Mouse (Mus musculus) G1E (cell line): Measurements from ENCODE around the gene Traf5. TPM values are rescaled to one million over a fixed set of nuclear protein-coding genes. Genes with fewer than 3 reads are reported as not detected.
A peak's percentile ranks its signal among the peaks of the same experiment; 100 is the strongest.

Experiments
- ATAC-seq: 2 replicates; pipeline ENCODE4 v1.8.0; 2016; ENCODE audit warnings: mild to moderate bottlenecking; ENCODE audit not compliant: insufficient number of reproducible peaks, poor library complexity, low FRiP score, severe bottlenecking; ENCODE audit errors: extremely low read depth
- DNase-seq: peaks from one replicate; pipeline ENCODE4 v3.0.0; 2012; ENCODE audit warnings: low spot score
- H3K27me3 ChIP-seq: 2 replicates; pipeline ENCODE4 v1.6.1; 2012; ENCODE audit warnings: mild to moderate bottlenecking, low read length, inconsistent platforms; ENCODE audit not compliant: insufficient read depth
- H3K36me3 ChIP-seq: replicated peaks from 2 replicates; pipeline ENCODE3; 2012; ENCODE audit warnings: mild to moderate bottlenecking, inconsistent platforms
- H3K4me1 ChIP-seq: 2 replicates; pipeline ENCODE4 v1.6.1; 2012; ENCODE audit warnings: low read depth, low read length, inconsistent platforms, mixed read lengths; ENCODE audit not compliant: insufficient read depth
- H3K4me3 ChIP-seq: 2 replicates; pipeline ENCODE4 v1.5.1; 2012; ENCODE audit warnings: low read depth, mild to moderate bottlenecking, inconsistent platforms, low read length, moderate library complexity, mixed read lengths
- H3K9me3 ChIP-seq: replicated peaks from 2 replicates; pipeline ENCODE4 v1.6.1; 2012; ENCODE audit warnings: inconsistent platforms
- CTCF ChIP-seq: IDR thresholded peaks from 2 replicates; pipeline ENCODE4 v1.5.1; 2012; ENCODE audit warnings: low read depth, low read length, inconsistent platforms, mixed read lengths
- GATA1 ChIP-seq: IDR thresholded peaks from 2 replicates; pipeline ENCODE4 v1.6.1; 2012; ENCODE audit warnings: borderline replicate concordance, low read length, inconsistent platforms, mixed read lengths
- GATA2 ChIP-seq: IDR thresholded peaks from 2 replicates; pipeline ENCODE4 v1.6.1; 2012; ENCODE audit warnings: low read depth, low read length, inconsistent platforms, borderline replicate concordance
- POLR2AphosphoS5 ChIP-seq: IDR thresholded peaks from 2 replicates; pipeline ENCODE4 v1.6.1; 2012; ENCODE audit warnings: low read depth, low read length, inconsistent platforms; ENCODE audit not compliant: insufficient replicate concordance
- TAL1 ChIP-seq: conservative IDR thresholded peaks from 2 replicates; pipeline ENCODE4 v1.6.1; 2012; ENCODE audit warnings: low read depth, low read length, inconsistent platforms, mixed read lengths
- polyA plus RNA-seq: library from polyadenylated mRNA; stranded (reverse); fragments of >175 nt; gene quantifications from 2 replicates; pipeline ENCODE4 v1.2.3, GENCODE M21; 2012
- total RNA-seq, 2 experiments: library from RNA; stranded (forward) in 1 of 2; stranded (reverse) in 1 of 2; fragments of 200-1000 nt in 1 of 2; fragments of >200 nt in 1 of 2; fragmentation: Nextera tagmentation in 1 of 2; gene quantifications; 2 replicates each; pipeline ENCODE4 v1.2.3; 2014 to 2017

Traf5 gene
- total and polyA plus RNA-seq, 3 experiments, result 1.6 to 4.7 (median 3.5) TPM

- Histone ChIP-seq H3K4me3 (no peak overlapping the region), H3K9me3 (no peaks in the 10 kb centered on the region), H3K27me3 (no peaks in the 10 kb centered on the region), H3K36me3 (peaks cover 38% of the 10 kb centered on the region), H3K4me1 (peaks cover 47% of the 10 kb centered on the region)
- DNase-seq (no peak), ATAC-seq (peak; percentile 55)
- TF ChIP-seq GATA2 (no peak), POLR2AphosphoS5 (no peak), TAL1 (peak; percentile 39; the same call in 1 of the 2 replicates)
Observed at GRCm38 (mm10) chr1:192130202-192130601, 37.8 kb upstream of the Traf5 start.

DNA sequence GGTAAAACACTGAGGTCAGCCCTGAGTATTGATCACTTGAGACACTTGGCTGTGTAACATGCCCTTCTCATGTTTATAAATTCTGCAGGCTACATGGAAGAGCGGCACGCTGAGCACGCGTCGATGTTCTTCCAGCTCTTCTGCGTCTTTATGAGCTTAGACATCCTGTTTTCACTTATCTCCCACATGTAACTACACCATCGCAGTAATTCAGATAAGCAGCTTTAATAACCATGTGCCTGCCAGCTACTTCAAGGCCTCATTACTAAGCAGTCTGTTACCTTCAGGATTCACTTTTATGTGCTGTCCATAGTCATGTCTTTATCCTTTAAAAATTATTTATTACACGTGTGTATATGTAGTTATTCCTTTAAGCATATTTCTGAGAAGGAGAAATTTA lies 36.0 kb upstream of the Traf5 start:
- peak; percentile 81 for ATAC-seq
- peak; percentile 27 for DNase-seq
- TF ChIP-seq TAL1 (peak; percentile 40), GATA2 (no peak)
- Histone ChIP-seq H3K4me3 (no peak overlapping the region), H3K36me3 (peaks cover 45% of the 10 kb centered on the region), H3K9me3 (no peaks in the 10 kb centered on the region), H3K4me1 (peaks cover 34% of the 10 kb centered on the region), H3K27me3 (no peaks in the 10 kb centered on the region)

GRCm38 (mm10) chr1:192125761-192126160 lies 33.4 kb upstream of the Traf5 start:
- Histone ChIP-seq H3K4me3 (no peak overlapping the region), H3K27me3 (no peaks in the 10 kb centered on the region), H3K9me3 (no peaks in the 10 kb centered on the region), H3K36me3 (peaks cover 62% of the 10 kb centered on the region), H3K4me1 (peaks cover 29% of the 10 kb centered on the region)
- no peak for DNase-seq
- no peak for TF ChIP-seq POLR2AphosphoS5
- TF ChIP-seq TAL1, result no peak
- TF ChIP-seq CTCF, result no peak
- TF ChIP-seq GATA2, result no peak
- no peak for TF ChIP-seq GATA1
- no peak for ATAC-seq

- Histone ChIP-seq H3K4me1 (peaks cover 14% of the 10 kb centered on the region), H3K4me3 (no peak overlapping the region), H3K9me3 (no peaks in the 10 kb centered on the region), H3K36me3 (peaks cover 87% of the 10 kb centered on the region), H3K27me3 (no peaks in the 10 kb centered on the region)
- ATAC-seq, result no peak
- TF ChIP-seq TAL1 (no peak), GATA2 (no peak), CTCF (no peak), GATA1 (no peak), POLR2AphosphoS5 (no peak)
- no peak for DNase-seq
Observed at GRCm38 (mm10) chr1:192116262-192116661, 23.9 kb upstream of the Traf5 start.

- Histone ChIP-seq H3K4me3 (no peak overlapping the region), H3K9me3 (no peaks in the 10 kb centered on the region), H3K27me3 (no peaks in the 10 kb centered on the region), H3K36me3 (peaks cover 88% of the 10 kb centered on the region), H3K4me1 (peaks cover 14% of the 10 kb centered on the region)
- ATAC-seq (peak; percentile 88), DNase-seq (no peak)
- TF ChIP-seq CTCF (no peak), TAL1 (no peak), GATA1 (no peak), GATA2 (no peak), POLR2AphosphoS5 (no peak)
Observed at GRCm38 (mm10) chr1:192115378-192115777, 23.0 kb upstream of the Traf5 start.

- H3K4me3 ChIP-seq, result no peak overlapping the region
- H3K27me3 ChIP-seq, result no peaks in the 10 kb centered on the region
- H3K4me1 ChIP-seq, result peaks cover 3% of the 10 kb centered on the region
- peaks cover 85% of the 10 kb centered on the region for H3K36me3 ChIP-seq
- ATAC-seq (no peak), DNase-seq (no peak)
- TF ChIP-seq GATA1 (no peak), POLR2AphosphoS5 (no peak), TAL1 (no peak), GATA2 (no peak), CTCF (no peak)
- no peaks in the 10 kb centered on the region for H3K9me3 ChIP-seq
Observed at GRCm38 (mm10) chr1:192109169-192109568, 16.8 kb upstream of the Traf5 start.

DNA sequence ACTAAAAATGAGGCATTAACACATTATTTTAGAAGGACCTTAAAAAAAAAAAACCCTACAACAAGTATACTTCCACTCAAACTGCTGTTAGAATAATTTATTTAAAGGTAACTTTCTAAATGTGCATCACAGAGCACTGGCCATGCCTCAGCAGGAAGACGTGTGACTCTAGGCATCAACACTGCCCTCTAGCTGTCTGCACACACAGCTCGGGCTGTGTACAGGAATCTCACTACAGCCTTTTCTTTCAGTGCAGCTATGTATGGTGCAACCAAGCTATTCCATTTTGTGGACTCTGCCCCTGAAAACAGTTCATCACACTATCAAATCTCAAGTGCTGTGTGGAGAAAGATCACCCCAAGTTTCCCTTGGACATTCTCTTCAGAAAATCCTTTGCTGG lies 15.0 kb upstream of the Traf5 start:
- Histone ChIP-seq H3K9me3 (no peaks in the 10 kb centered on the region), H3K4me1 (peaks cover 3% of the 10 kb centered on the region), H3K27me3 (no peaks in the 10 kb centered on the region), H3K36me3 (peaks cover 86% of the 10 kb centered on the region), H3K4me3 (no peak overlapping the region)
- ATAC-seq, result peak; percentile 81
- TF ChIP-seq GATA2, result no peak
- no peak for TF ChIP-seq POLR2AphosphoS5
- no peak for TF ChIP-seq TAL1
- TF ChIP-seq CTCF, result no peak
- DNase-seq, result no peak
